Mouse (Mus musculus) thymus, adult 2 months (tissue): ENCODE data around the gene Art3.

Source experiments
- CTCF ChIP-seq: fragments of 200-500 bp; IDR thresholded peaks from 2 replicates; pipeline ENCODE4 v1.5.1; 2012; ENCODE audit warnings: mild to moderate bottlenecking, control low read depth, low read length, moderate library complexity, borderline replicate concordance; ENCODE audit not compliant: control insufficient read depth, poor library complexity, insufficient read depth; ENCODE audit errors: extremely low read depth
- POLR2A ChIP-seq: fragments of 200-500 bp; IDR thresholded peaks from 2 replicates; pipeline ENCODE4 v1.6.1; 2012; ENCODE audit warnings: mild to moderate bottlenecking, low read length, control low read depth, moderate library complexity; ENCODE audit not compliant: control insufficient read depth, poor library complexity, insufficient read depth; ENCODE audit errors: extremely low read depth

- TF ChIP-seq CTCF, result no peak
- no peak for TF ChIP-seq POLR2A
Observed at GRCm38 (mm10) chr5:92413271-92413981, 81.8 kb downstream of the Art3 start.
